Mouse (Mus musculus) ES-E14 (cell line): ENCODE data around the gene Zfp536.

Experiments used
- CHD2 ChIP-seq: IDR thresholded peaks from 2 replicates; pipeline ENCODE4 v1.6.1; 2014; ENCODE audit warnings: mild to moderate bottlenecking, low read depth, low read length, inconsistent platforms
- HCFC1 ChIP-seq: IDR thresholded peaks from 2 replicates; pipeline ENCODE4 v1.6.1; 2012; ENCODE audit warnings: low read length, inconsistent platforms, borderline replicate concordance; ENCODE audit not compliant: insufficient read depth
- ZC3H11A ChIP-seq: IDR thresholded peaks from 2 replicates; pipeline ENCODE4 v1.6.1; 2012; ENCODE audit warnings: low read depth, mild to moderate bottlenecking, inconsistent platforms, low read length, borderline replicate concordance
- ZNF384 ChIP-seq: IDR thresholded peaks from 2 replicates; pipeline ENCODE4 v1.6.1; 2012; ENCODE audit warnings: low read depth, low read length, inconsistent platforms

DNA sequence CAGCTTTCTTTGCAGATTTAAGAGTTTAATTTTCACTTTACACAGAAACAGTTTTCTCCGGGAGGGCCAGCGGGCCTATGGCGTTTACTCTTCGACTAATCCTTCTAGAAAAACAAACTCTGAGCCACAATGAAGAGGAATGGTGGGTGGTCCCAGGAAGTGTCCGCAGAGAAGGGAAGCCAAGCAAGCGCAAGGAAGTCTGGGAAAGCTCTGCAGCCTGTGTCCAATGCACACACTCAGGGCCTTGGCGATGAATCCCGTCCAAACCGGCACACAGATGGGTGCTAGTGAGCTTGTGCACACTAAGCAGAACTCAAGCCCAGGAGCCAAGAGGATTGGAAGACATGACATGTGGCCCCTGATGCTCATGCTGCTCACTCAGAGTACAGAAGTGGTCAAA lies 276.9 kb downstream of the Zfp536 start:
- no peak for TF ChIP-seq ZC3H11A
- TF ChIP-seq CHD2, result no peak
- TF ChIP-seq ZNF384, result no peak
- no peak for TF ChIP-seq HCFC1
